Mouse (Mus musculus) cerebellum, adult 11 months (tissue): Measurements from ENCODE around the gene Itga4.

ENCODE experiments used
- DNase-seq: peaks from one replicate; pipeline ENCODE4 v3.0.0; 2022

The Itga4 gene

DNA sequence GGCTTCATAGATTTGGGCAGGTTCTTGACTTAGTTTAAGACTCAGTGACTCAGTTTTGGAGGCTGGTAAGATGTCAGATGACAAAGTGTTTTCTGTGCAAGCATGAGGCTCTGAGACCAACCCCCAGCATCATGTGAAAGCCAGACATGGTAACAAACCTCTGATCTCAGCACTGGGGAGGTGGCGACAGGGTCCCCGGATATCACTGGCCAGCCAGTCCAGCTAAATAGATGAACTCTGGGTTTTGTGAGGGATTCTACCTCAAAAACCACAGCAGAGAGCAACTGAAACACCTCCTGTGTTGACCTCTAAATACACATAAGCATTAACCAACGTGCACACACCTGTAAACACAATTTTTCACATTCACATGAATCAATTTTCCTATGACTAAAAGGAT is 12.0 kb downstream of the Itga4 start:
- DNase-seq = no peak

DNA sequence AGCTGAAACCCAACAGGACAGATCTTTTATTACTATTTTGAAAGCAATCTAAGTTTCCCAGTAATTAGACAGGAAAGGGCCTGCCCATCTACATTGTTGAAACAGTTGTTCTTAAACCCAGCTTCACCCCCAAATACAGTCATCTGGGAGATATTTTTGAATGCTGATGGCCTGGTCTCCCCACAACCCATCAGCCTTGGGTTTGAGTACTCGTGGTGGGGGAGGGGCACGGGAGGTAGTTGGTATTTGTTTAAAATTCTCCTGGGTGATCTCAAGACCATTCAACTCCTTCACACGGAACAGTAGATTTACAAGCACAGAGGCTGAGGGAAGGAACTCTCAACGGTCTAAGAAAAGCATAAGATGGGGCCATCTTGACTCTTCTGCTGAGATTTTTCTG is 13.6 kb downstream of the Itga4 start:
- DNase-seq = no peak

DNA sequence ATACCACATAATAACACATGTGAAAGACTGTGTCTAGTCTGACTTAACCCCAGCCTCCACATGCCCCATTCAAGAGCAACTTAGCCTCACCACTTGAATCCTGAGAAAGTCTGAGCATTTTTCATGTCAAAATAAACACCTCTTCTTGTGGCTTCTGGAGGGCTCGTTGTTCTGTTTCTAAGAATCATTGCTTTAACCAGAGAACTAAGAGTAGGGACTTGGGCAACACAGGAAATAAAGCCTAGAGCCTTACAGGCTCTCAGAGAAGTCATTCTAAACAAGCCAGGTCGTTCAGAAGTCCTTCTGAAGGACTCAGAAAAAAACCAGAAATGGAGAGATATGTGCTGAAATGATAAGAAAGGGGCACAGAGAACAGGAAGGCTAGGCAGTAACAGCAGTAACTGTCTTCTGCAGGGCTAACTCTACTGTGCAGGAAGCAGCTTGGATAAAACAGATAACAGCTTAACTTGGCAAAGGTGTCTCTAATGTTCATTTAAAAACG is 14.9 kb downstream of the Itga4 start:
- no peak for DNase-seq

DNA sequence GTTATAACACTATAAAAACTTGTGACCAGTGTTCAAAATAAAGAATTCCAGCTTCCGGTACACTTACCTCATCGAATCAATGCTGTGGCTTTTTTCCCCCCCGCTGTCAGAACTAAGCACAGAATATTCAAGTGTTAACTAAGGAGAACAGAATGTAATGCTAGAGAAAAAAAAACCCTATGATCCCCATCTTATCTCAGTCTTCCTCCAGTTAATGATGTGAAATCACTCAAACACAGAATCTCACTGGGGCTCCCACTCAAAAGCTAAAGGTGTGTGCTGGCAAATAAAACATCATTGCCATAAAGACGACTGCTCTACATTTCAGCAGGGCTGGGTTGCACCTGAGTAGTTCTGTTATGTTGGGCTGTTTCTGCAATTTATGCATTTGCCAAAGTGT is 16.6 kb downstream of the Itga4 start:
- DNase-seq = no peak

DNA sequence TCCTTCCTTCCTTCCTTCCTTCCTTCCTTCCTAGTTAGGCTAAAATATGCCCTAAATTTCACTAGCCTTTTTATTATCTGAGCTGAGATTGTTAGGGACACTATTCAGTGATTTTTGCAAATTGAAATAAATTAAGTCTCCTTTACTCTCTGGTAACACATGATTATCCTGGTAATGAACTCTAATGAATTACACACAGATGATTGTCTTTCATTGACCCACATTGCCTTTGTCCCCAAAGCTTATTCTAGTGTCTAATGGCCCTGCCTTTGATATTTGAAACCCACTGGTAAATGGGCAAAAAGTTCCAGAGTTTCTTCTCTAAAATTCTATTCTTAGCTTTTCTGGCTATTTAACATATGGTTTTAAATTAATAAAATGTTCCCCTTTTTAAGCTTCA is 23.4 kb downstream of the Itga4 start:
- no peak for DNase-seq

DNA sequence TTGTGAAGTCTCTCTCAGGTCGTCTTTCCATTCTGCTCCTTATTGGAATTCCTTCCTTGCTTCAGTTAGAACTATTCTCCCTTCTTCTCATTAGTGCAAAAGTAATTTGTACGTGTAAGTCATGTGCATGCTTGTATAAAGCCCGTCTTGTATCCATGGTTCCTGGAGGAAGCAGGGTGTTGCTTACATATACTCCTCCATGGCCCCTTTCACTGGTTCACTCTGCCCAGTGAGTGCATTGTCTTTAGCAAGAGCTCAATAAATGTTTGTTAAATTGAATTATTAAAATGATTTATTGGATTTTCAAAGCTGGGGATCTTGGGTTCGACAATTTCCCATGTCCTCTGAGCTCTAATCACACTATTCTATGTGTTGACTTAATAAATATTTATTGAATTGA is 29.0 kb downstream of the Itga4 start:
- DNase-seq = no peak

DNA sequence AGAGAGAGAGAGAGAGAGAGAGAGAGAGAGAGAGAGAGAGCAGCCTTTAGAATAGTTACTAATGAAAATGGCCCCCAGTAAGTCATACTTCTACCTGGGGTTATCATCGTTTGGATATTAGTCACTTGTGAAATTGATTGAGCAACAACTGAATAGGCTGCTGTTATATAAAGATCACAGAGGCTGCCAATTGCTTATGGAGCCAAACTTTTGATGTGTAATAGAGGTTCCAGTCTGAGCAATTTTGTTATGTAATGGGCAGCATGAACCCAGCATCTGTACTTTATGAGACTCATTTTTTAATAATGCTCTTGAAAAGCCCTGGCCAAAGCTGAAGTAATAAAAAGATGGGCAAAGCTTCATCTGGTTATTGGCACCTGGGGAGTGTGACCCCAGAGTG is 34.9 kb downstream of the Itga4 start:
- no peak for DNase-seq

DNA sequence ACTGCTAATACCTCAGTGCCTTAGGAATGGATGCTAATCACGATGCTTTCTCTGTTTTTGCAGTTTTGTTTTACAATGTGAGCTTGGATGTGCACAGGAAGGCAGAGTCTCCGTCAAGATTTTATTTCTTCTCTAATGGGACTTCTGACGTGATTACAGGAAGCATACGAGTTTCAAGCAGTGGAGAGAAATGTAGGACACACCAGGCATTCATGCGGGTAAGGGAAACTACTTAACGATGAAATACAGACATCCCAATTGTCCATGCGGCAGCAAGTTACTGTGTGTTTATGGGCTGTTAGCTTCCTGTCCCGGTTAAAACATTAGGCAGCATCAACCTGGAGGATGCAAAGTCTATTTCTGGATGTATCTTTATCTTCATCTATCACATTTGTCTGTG is 36.7 kb downstream of the Itga4 start:
- DNase-seq = no peak

DNA sequence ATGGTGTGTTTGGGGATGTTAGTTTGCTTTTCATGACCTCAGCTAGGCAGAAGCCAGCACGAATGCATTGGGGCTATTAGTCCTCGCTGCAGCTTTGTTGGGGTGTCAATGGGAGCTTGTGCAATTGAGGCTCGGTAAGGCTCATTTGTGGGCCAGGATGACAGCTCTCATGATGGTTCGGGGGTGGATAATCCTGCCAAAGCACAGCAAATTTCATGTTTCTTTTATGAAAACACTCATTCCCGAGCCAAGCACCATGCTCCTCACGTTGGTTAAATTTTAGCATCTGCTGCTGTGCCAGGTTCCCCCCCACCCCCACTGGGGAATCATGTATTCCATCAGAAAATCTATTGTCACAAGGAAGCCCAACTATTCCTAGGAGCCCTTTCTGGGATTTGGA is 37.2 kb downstream of the Itga4 start:
- no peak for DNase-seq

DNA sequence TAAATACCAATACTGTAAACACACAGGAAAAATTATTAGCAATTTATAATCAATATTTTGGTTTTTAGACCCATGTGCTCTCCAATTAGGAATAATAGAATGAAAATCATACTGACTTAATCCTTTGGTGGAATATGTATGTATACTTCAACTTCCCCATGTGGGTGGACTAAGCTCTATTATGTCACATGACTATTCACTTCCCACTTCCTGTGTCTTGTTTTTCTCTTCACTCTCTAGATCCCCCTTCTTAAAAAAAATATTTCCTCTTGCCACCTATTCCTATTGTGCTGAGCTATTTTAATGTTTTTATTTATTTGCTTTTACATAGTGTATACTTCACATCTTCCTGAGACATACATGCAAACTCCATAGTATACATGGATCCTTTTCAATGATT is 47.2 kb downstream of the Itga4 start:
- DNase-seq = no peak

DNA sequence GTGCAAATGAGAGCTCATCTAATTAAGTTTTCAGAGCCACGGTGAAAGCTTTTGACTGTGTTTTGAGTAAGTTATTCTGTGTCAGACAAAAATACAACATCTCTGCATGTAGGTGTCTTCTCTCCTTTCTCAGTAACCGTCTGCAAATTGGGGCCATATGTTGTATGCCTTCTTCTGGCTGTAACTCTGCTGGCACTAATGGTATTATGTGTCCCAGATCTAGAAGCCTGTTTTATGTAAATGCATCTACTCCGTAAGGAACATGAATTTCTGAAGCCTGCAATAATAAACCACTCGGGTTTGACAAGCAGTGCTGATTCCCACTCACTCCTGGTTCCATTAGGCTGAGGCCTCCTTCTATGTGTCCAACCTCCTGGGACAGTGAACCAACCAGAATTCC is 52.3 kb downstream of the Itga4 start:
- no peak for DNase-seq

DNA sequence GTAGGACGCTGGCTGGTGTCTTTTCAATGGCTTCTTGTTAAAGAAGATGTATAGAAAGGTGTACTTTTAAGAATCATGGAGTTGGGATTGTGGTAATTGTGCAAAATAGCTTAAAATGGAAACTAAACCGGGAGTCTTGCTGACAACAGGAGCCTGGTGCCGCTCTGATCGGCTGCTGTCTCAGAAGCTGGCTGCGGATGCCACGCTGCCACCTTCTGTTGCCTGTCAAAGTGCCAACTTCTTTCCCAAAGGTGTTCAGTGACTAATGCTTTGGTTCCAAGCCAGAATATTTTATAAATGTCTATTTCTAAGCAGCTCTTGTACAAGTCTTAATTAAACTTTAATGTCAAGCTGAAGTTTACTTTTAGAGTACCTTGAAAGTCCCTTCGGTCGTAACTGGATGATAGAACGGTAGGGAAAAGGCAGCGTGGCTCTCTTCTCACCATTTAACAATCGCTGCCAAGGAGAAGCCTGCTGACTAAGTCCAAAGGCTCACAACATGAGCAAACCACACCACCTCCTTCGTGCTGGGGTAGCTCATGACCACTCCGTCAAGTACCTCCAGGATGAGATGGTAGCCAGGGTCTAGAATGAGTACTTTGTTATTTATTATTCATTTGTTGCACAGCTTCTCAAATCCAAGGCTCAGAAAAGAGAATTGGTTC is 54.4 kb downstream of the Itga4 start:
- peak; percentile 56 for DNase-seq

DNA sequence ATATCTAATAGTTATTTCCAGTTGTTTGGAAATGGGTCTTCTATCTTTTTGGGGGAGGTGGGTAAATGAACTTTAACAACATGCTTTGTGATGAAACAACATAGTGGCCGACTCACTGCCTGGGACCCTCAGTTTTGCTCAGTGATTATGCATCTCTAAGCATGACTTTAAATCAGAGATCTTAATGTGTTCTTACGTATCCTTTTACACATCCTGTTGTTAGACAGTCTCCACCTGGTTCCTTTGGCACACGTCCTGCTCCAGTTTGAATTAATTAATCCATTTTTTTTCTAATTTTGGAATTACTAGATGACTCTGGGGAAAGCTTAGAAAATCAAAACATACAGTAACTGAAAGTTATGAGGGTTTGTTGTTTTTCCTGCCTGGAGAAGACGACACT is 57.3 kb downstream of the Itga4 start:
- no peak for DNase-seq

DNA sequence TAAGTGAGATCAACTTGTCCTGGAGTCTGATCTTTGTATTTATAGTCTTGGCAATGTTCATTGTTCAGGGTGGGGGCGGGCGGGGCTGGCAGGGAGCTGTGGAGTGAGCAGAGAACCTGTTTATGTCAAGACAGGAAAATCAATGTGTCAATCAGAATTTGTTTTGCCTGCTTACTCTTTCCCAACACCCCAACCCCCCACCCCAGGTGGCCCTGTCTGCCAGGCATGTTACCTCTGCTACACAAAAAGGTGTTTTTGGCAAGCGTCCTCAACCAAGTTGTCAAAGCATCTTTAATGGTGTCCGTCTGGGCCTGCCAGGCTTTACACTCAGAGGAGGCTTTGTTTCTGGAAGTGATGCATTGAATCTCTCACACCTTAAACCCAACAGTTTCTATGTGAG is 59.9 kb downstream of the Itga4 start:
- DNase-seq = no peak

DNA sequence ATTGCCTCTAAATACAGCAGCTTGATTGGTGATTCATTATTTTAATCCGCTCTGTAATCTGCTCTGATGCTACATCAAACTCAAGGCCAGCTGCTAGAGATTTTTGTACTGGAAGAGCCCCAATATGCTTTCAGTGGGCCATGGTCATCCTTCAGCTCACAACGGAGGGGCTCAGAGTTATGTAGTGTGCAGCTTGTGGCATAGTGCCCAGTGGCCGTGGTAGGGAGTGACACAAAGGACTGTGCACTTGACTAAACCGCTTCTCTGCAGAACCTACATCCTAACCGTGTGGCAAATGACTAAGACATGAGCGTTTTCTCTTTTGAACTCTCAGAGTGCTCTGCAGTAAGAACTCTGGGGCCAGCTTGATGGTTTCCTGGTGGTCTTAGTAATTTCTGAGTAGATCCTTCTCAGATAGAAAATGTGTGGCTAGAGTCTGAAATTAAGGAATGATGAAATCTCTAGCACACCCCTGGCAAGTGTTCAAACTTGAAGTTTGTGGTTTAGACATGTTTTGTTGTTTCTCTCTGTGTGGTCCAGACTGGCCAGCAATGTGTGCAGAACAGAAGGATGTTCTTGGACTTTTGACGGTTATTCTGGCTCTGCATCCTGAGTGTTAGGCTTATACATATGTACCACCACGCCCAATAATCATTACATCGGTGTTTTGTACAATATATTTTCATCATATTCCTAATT is 61.1 kb downstream of the Itga4 start:
- no peak for DNase-seq

DNA sequence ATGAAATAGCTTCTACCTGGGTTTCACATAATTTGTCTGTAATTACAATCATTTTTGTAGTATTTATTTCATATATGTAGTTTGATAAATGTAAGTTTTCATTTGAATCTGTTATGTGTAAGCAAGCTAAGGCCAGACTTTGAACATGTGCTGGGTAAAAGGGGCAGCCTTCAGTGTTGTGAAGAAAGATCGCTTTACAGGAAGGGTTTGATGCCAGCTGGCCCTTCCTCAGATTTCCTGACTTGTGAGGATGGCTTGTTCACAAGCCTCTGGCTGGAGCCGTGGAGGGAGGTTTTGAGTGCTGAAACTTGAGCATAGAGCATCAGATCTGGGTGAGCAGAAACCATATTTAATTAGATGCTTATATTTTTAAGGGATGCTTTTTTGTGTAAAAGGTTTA is 72.9 kb downstream of the Itga4 start:
- no peak for DNase-seq

DNA sequence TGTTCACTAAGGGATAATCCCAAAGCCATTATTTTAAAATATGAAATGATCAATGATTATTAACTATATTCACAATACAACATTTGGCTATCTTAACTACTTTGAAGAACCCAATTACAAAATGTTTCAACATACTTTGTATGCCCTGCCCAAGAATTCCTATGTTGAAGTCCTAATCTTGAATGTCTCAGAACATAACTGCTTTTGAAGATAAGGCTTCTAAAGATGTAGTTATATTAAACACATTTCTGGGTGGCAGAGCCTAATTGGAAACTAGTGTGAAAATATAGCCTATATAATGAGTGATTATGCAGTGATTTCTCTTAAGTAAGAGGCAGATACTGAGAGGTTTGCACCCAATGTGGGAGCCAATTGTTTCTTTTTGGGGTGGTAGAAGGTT is 79.4 kb downstream of the Itga4 start:
- no peak for DNase-seq

DNA sequence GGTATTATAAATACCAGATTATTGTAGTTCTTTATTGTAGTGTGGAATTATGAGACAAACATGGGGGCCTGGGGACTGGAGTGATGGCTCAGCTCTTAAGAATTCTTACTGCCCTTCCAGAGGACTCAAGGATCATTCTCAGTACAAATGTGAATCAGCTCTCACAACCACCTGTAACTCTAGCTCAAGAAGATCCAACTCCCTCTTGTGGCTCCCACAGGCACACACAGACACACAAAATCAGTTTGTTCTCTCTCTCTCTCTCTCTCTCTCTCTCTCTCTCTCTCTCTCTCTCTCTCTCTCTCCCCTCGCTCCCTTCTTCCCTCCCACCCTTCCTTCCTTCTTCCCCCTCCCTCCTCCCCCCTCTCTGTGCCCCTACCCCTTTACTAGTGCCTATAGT is 80.9 kb downstream of the Itga4 start:
- DNase-seq = no peak

DNA sequence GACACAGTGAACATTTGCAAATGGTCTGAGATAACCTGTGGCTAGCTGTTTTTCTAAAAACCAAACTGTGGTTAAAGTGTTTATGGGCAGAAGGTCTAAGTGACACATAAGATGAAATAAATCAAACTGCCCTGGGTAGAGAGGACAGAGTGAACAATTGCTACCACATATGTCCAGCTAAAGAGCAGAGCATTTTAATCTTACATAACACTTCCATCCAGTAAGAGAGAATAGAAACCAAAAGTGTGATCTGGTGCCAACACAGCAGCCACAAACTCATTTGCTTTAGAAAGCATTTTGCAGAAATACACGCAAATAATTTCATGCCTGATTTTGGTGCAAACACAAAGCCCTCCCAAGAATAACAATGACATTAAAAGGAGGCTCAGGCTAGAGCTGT is 83.8 kb downstream of the Itga4 start:
- DNase-seq = no peak

DNA sequence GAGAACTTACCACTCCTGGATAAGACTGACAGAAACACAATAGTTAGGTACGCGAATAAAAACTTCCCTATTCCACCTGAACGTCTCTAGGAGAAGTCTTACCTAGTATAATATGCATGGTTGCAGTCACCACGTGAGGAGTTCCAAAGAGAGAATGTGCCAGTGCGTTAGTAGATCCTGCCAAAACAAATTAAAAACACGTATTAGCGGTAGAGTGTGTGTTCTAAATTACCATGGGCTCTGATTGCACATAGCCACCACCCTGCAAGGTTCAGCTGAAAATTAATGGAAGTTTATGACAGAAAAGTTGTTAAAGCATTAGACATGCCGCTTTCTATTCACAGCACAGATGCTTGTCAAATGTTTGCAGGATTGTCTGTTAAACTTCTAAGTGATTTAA is 87.9 kb downstream of the Itga4 start:
- no peak for DNase-seq

DNA sequence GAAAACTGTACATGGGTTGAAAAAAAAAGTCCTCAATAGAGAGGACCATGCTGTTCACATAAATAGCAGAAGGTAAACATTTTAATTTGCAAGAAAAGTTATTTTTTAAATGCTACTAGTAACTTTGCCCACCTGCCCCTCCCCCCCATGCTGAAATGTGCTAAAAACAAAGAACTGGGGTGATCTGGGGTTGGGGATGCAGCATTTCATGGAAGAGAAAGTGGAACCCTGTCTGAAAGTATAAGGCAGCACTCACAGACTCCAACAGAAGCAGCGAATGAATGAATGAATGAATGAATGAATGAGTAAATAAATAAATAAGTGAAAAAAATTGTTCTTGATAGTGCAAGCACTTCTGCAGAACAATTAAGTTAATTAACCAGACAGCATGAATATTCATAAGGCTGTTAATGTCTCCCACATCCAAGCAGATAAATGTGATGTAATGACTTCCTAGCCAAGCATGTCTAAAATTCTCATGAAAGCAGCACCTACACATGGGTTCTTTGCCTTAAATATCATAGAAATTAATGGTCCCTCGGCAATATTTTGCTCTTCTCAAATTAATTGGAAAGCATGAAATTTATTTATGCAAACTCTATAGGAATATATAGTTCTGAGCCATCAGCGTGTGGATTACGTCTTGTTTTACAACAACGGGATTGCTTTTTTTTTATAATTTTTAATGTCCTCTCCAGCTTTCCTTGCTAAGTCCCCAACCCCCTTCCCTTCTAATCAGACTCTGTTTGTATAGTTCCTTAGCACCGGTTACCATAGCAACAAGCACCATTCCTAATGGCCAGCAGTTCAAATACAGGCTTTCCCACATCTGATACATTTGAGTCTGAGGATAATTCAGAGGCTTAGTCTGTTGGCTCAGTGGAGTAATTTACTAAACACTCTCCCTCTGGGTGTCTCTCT is 96.2 kb downstream of the Itga4 start:
- no peak for DNase-seq

DNA sequence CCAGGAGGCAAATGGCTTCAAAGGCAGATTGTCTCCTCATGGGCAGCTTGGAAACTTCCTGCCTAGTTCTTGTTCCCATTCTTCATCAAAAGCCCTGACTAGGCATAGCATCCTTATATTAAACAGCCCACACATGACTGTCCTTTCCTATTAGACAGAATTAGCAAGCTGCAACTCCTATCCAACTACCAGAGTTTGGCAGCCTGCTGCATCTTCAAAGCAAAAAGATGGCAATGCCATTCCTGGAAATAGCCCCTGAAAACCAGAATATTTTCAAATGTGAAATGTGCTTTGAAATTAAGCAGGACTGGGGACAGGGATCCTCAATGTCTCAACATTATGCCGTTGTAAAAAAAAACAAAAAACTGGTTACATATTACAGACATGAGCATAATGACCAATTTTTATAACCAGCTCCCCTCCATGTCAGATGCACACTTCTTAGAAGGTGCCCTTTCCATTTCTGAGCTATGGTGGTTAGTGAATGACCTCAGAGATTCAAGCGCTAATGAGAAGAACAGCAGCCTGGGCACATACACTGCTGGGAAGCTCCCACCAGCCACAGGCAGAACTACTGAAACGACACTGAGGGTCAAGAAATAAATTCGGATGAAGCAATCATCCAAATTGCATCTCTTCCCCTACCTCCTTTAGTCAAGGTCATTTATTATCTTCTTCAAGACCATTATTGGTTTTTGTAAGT is 97.0 kb downstream of the Itga4 start:
- DNase-seq = no peak

DNA sequence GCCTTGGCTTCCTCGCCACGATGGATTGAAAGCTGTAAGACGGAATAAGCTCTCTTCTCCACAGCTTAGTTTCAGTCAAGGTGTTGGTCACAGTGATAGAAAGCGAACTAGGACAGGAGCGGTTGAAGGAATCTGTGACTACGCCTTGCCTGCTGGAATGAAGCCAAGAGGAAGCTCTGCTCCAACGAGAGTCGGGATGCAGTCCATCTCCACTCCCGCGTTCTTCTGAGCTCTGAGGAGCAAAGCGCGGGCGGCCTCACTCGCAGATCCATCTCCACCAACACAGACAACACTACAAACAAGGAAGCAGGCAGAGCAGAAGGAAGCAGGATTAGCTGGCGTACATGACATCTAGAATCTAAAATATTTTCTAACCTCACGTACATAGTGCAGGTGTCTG is 99.5 kb downstream of the Itga4 start:
- no peak for DNase-seq
